Mouse (Mus musculus): ENCODE measurements around the gene Tex261. TPM values are rescaled to one million over a fixed set of nuclear protein-coding genes. Genes with fewer than 3 reads are reported as not detected.

Gene Tex261
- polyA plus RNA-seq (2021; fragmentation: Nextera tagmentation): 73.0 and 73.3 TPM in 2 replicates
- long read RNA-seq, experiment 1, transcript Tex261-201 (6 exons, 2,984 nt): major isoform, 113 of 156 reads
- long read RNA-seq, experiment 1, partial matches to known transcripts: 17 of 156 reads
- long read RNA-seq, experiment 1, other reads (novel, unspliced or antisense): 25 of 156 reads
- long read RNA-seq, experiment 2, transcript Tex261-201 (6 exons, 2,984 nt): major isoform, 166 of 208 reads
- long read RNA-seq, experiment 2, partial matches to known transcripts: 10 of 208 reads
- long read RNA-seq, experiment 2, other reads (novel, unspliced or antisense): 28 of 208 reads

DNA sequence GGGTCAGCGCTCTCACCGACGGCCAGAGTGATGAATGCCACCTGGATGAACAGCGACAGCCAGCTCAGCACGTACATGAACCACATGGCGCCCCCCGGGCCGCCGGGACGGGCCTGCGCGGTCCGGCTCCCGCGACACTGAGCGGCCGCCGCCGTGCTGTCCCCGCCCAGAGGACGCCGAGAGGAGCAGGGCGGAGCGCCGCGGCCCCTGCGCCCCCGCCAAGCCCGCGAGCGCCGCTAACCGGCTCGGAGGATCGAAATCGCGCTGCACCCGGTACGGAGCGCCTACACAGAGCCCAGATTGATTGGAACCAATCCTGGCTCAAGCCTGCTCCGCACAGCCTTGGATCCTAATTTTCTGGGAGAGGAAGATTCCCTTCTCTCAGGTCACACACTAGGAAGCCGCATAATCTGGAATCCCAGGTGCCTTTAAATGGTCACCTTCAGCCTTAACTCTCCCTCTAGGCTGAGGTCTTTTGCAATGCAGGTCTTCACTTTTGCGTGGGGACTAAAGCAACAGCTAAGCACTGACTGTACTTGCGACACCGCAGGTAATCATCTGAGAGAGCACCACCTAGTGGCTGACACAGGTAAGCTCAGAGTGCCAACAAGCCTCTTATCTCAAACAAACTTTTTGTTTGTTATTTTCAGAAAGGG is at the start of gene Tex261:
Gene Tex261, minus strand, starts transcription at position 176 of the 656 bp plus-strand sequence.

DNA sequence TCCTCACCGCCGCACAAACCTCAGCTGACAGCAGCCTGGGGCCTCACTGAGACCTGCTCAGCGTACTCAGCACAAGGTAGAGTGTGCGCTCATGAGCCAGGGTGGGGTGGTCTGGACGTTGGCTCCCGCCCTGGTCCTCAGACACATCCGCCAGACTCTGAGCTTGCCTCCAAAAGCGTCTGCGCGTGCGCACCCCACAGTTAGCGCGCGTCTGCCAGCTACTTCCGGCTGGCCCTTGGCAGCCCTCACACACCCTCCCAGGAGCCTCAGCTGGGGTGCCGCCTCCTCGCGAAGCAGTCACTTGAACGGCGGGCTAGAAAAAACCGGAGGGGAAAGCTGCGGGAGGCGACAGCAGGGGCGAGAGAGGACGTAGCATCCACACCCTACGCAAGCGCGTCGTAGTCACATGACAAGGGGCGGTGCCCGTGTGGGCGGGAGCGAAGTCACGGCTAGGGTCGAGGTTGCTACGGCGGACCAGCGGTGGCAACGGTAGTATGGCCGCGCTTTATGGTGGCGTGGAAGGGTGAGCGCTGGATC is 19.2 kb upstream of the Tex261 start, which contains the start of gene Nagk:
Gene Nagk, plus strand, starts transcription at position 223 of the 537 bp plus-strand sequence.

GRCm38 (mm10) chr6:83762344-83762743 is 13.3 kb downstream of the Tex261 start, which contains the start of gene Ankrd53:
TSS of gene Ankrd53 (plus strand) at chr6:83762644.

DNA sequence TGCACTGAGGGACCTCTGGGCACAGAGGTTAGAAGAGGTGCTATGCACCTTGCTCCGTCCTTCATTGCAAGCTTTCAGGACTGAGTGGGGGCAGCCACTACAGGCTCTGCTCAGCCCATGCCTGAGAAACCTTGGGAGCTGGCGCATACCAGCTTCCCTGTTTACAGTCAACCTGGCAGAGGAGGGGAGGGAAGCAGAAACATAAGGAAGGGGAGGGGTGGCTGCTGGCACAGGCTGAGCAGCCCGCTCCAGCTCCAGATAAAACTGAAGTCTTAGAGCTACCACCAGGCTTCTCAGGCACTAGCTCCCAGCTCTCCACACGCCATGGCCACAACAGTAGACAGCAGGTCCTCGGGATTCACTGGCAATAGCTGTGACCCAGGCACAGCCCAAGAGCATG is 32.9 kb downstream of the Tex261 start, which contains the start of gene Atp6v1b1:
Gene Atp6v1b1, plus strand, starts transcription at position 230 of the 400 bp plus-strand sequence.

Other genes starting within 250 kb of the Tex261 start
- gene Actg2, start 239.5 kb downstream of the Tex261 start, polyA plus RNA-seq (2021; fragmentation: Nextera tagmentation): not detected in 2 replicates
- gene Stambp, start 203.1 kb downstream of the Tex261 start, polyA plus RNA-seq (2021; fragmentation: Nextera tagmentation): 38.7 and 41.2 TPM in 2 replicates
- not detected in 2 replicates for gene Clec4f, start 119.6 kb downstream of the Tex261 start, polyA plus RNA-seq (2021; fragmentation: Nextera tagmentation)
- gene Cd207, start 98.0 kb downstream of the Tex261 start, polyA plus RNA-seq (2021; fragmentation: Nextera tagmentation): not detected in 2 replicates
- not detected in 2 replicates for gene Vax2, start 64.5 kb downstream of the Tex261 start, polyA plus RNA-seq (2021; fragmentation: Nextera tagmentation)
- 0.15 and 0.21 TPM in 2 replicates for gene Atp6v1b1, start 32.8 kb downstream of the Tex261 start, polyA plus RNA-seq (2021; fragmentation: Nextera tagmentation)
- not detected in 2 replicates for gene Ankrd53, start 13.2 kb downstream of the Tex261 start, polyA plus RNA-seq (2021; fragmentation: Nextera tagmentation)
- 94.9 and 99.7 TPM in 2 replicates for gene Nagk, start 19.2 kb upstream of the Tex261 start, polyA plus RNA-seq (2021; fragmentation: Nextera tagmentation)
- 12.4 and 14.5 TPM in 2 replicates for gene Paip2b, start 55.9 kb upstream of the Tex261 start, polyA plus RNA-seq (2021; fragmentation: Nextera tagmentation)
- gene Zfp638, start 91.3 kb upstream of the Tex261 start, polyA plus RNA-seq (2021; fragmentation: Nextera tagmentation): 20.5 and 25.6 TPM in 2 replicates
- 0.59 and 1.3 TPM in 2 replicates for gene Dysf, start 232.8 kb upstream of the Tex261 start, polyA plus RNA-seq (2021; fragmentation: Nextera tagmentation)